Comparison of ENCODE assay signal across 8 mouse cellular contexts in the genomic region with DNA sequence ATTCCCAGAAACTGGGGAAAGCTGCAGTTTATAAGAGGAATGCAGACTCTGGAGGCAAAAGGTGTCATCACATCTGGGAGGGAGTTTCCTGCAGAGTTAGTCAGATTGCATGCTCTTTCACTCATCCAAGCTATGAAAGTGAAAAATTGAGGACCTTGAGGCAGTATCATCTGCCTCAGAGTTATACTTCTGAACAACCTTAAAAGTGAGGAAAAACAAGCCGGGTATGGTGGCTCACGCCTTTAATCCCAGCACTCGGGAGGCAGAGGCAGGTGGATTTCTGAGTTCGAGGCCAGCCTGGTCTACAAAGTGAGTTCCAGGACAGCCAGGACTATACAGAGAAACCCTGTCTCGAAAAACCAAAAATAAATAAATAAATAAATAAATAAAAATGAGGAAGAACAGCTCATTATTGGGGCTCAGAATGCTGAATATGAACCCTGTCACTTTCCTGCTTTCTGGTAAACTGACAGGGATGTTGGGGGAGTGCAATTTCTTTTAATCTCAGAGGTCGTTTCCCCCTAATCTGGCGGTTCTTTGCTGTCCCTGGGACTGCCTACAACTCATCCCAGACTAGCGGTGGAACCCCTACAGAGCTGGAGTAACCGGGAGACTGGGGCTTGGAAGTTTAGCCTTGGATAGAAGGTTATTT. TPM values are rescaled to one million over a fixed set of nuclear protein-coding genes. Genes with fewer than 3 reads are reported as not detected.
DNase-seq lines count a peak whose midpoint lies in the region; ATAC-seq lines count a peak whose summit lies in the region.

No protein-coding gene starts in this region.

- H3K4me3 ChIP-seq in kidney, embryonic 15.5 days (replicated peaks), result peak overlapping the region; percentile 79
- peak overlapping the region; percentile 75 for H3K4me3 ChIP-seq in hindbrain, embryonic 11.5 days (ENCODE audit: low read depth, low read length)
- peak overlapping the region; percentile 94 for H3K4me3 ChIP-seq in midbrain, embryonic 11.5 days (ENCODE audit: low read depth, low read length)

- peaks cover 14% of the 10 kb centered on the region; the same call in 1 of the 2 replicates for H3K4me1 ChIP-seq in kidney, embryonic 15.5 days
- no peaks in the 10 kb centered on the region for H3K4me1 ChIP-seq in hindbrain, embryonic 11.5 days (replicated peaks; ENCODE audit: control insufficient read depth, insufficient read depth, low read length)
- peaks cover 8% of the 10 kb centered on the region for H3K4me1 ChIP-seq in midbrain, embryonic 11.5 days (ENCODE audit: control insufficient read depth, insufficient read depth, low read length)

- H3K9me3 ChIP-seq in kidney, embryonic 15.5 days (replicated peaks), result no peaks in the 10 kb centered on the region
- H3K9me3 ChIP-seq in hindbrain, embryonic 11.5 days (ENCODE audit: control insufficient read depth, low read length), result no peaks in the 10 kb centered on the region
- no peaks in the 10 kb centered on the region for H3K9me3 ChIP-seq in midbrain, embryonic 11.5 days (ENCODE audit: control insufficient read depth, low read length)

- H3K27ac ChIP-seq in kidney, embryonic 15.5 days, result peak overlapping the region; percentile 96
- peak overlapping the region; percentile 62; the same call in 1 of the 2 replicates for H3K27ac ChIP-seq in hindbrain, embryonic 11.5 days (ENCODE audit: low read depth, low read length)
- no peak overlapping the region; the same call in 1 of the 2 replicates for H3K27ac ChIP-seq in midbrain, embryonic 11.5 days (ENCODE audit: low read depth, low read length)

- no peak for ATAC-seq in kidney, embryonic 15.5 days (replicated peaks; ENCODE audit: low FRiP score)
- peak; percentile 7; the same call in 1 of the 2 replicates for ATAC-seq in hindbrain, embryonic 11.5 days (ENCODE audit: low FRiP score)
- peak; percentile 22; the same call in 1 of the 2 replicates for ATAC-seq in midbrain, embryonic 11.5 days (ENCODE audit: low FRiP score)

- H3K4me2 ChIP-seq in kidney, embryonic 15.5 days, result peak overlapping the region; percentile 80
- peak overlapping the region; percentile 88 for H3K4me2 ChIP-seq in hindbrain, embryonic 11.5 days (replicated peaks; ENCODE audit: low read depth, low read length)
- H3K4me2 ChIP-seq in midbrain, embryonic 11.5 days, result peak overlapping the region; percentile 86

- 45% methylated on average over 9 of the region's 9 CpGs for WGBS in kidney, embryonic 15.5 days
- 44% methylated on average over 9 of the region's 9 CpGs for WGBS in hindbrain, embryonic 11.5 days
- WGBS in midbrain, embryonic 11.5 days, result 37% methylated on average over 8 of the region's 9 CpGs

- H3K9ac ChIP-seq in kidney, embryonic 15.5 days, result peak overlapping the region; percentile 76
- peak overlapping the region; percentile 90 for H3K9ac ChIP-seq in hindbrain, embryonic 11.5 days (ENCODE audit: low read depth, low read length)
- H3K9ac ChIP-seq in midbrain, embryonic 11.5 days (ENCODE audit: low read length), result peak overlapping the region; percentile 90

- no peaks in the 10 kb centered on the region for H3K27me3 ChIP-seq in kidney, embryonic 15.5 days
- H3K27me3 ChIP-seq in hindbrain, embryonic 11.5 days (ENCODE audit: control insufficient read depth, insufficient read depth, low read length), result no peaks in the 10 kb centered on the region
- H3K27me3 ChIP-seq in midbrain, embryonic 11.5 days (ENCODE audit: control insufficient read depth, insufficient read depth, low read length), result no peaks in the 10 kb centered on the region; the same call in 1 of the 2 replicates

- intact Hi-C loops in gastrocnemius, postnatal 14 days (cut with DNase I; ENCODE audit: low total_unique reads), result no loop called here

- H3K36me3 ChIP-seq in kidney, embryonic 15.5 days, result peaks cover 29% of the 10 kb centered on the region
- no peaks in the 10 kb centered on the region for H3K36me3 ChIP-seq in hindbrain, embryonic 11.5 days (ENCODE audit: control insufficient read depth, insufficient read depth, low read length)
- H3K36me3 ChIP-seq in midbrain, embryonic 11.5 days (ENCODE audit: control insufficient read depth, insufficient read depth, low read length), result peaks cover 6% of the 10 kb centered on the region; the same call in 1 of the 2 replicates

- DNase-seq in kidney, postnatal 14 days, result no peak
- peak; percentile 21 for DNase-seq in NIH3T3 (ENCODE audit: low read depth)
- DNase-seq in hindbrain, embryonic 11.5 days (ENCODE audit: low spot score), result no peak
- DNase-seq in midbrain, embryonic 11.5 days (ENCODE audit: low spot score, missing footprints), result peak; percentile 83
- DNase-seq in right cerebral cortex, postnatal 14 days, result no peak
- DNase-seq in kidney, postnatal 36 days, result no peak
- no peak for DNase-seq in gastrocnemius, postnatal 14 days

RNA-seq across cellular contexts. Expression of a gene that starts 0.4 kb away (rescaled TPM):
- polyA plus RNA-seq in kidney, embryonic 15.5 days (2015; fragmentation: Nextera tagmentation; extraction: Ambion mirVana), result 84.4 and 94.9 TPM in 2 replicates
- polyA plus RNA-seq in hindbrain, embryonic 11.5 days (2014; fragmentation: Nextera tagmentation; extraction: Ambion mirVana), result 105 TPM in 2 replicates
- polyA plus RNA-seq in midbrain, embryonic 11.5 days (2014; fragmentation: Nextera tagmentation; extraction: Ambion mirVana), result 104 and 116 TPM in 2 replicates
- total RNA-seq in gastrocnemius, postnatal 14 days (2021), result 10 to 100 TPM; 10.3 to 11.0 TPM

RNA-seq across cellular contexts. Expression of a gene that starts 16.2 kb away (rescaled TPM):
- not detected in 2 replicates for polyA plus RNA-seq in kidney, embryonic 15.5 days (2015; fragmentation: Nextera tagmentation; extraction: Ambion mirVana)
- 0.14 TPM in 1 of 2 replicates, not detected in the other for polyA plus RNA-seq in hindbrain, embryonic 11.5 days (2014; fragmentation: Nextera tagmentation; extraction: Ambion mirVana)
- polyA plus RNA-seq in midbrain, embryonic 11.5 days (2014; fragmentation: Nextera tagmentation; extraction: Ambion mirVana), result 0.07 TPM in 1 of 2 replicates, not detected in the other
- under 1 TPM; 0.33 to 0.47 TPM for total RNA-seq in gastrocnemius, postnatal 14 days (2021)

RNA-seq across cellular contexts. Expression of a gene that starts 39.3 kb away (rescaled TPM):
- 123 and 126 TPM in 2 replicates for polyA plus RNA-seq in kidney, embryonic 15.5 days (2015; fragmentation: Nextera tagmentation; extraction: Ambion mirVana)
- 112 and 113 TPM in 2 replicates for polyA plus RNA-seq in hindbrain, embryonic 11.5 days (2014; fragmentation: Nextera tagmentation; extraction: Ambion mirVana)
- polyA plus RNA-seq in midbrain, embryonic 11.5 days (2014; fragmentation: Nextera tagmentation; extraction: Ambion mirVana), result 129 and 143 TPM in 2 replicates
- 10 to 100 TPM; 10.2 to 13.9 TPM for total RNA-seq in gastrocnemius, postnatal 14 days (2021)

RNA-seq across cellular contexts. Expression of a gene that starts 39.3 kb away (rescaled TPM):
- polyA plus RNA-seq in kidney, embryonic 15.5 days (2015; fragmentation: Nextera tagmentation; extraction: Ambion mirVana), result 14.9 and 15.3 TPM in 2 replicates
- 14.2 and 15.7 TPM in 2 replicates for polyA plus RNA-seq in hindbrain, embryonic 11.5 days (2014; fragmentation: Nextera tagmentation; extraction: Ambion mirVana)
- polyA plus RNA-seq in midbrain, embryonic 11.5 days (2014; fragmentation: Nextera tagmentation; extraction: Ambion mirVana), result 13.5 and 17.8 TPM in 2 replicates
- 1 to 10 TPM; 2.6 to 2.8 TPM for total RNA-seq in gastrocnemius, postnatal 14 days (2021)

RNA-seq across cellular contexts. Expression of a gene that starts 59.6 kb away (rescaled TPM):
- not detected in 2 replicates for polyA plus RNA-seq in kidney, embryonic 15.5 days (2015; fragmentation: Nextera tagmentation; extraction: Ambion mirVana)
- not detected in 2 replicates for polyA plus RNA-seq in hindbrain, embryonic 11.5 days (2014; fragmentation: Nextera tagmentation; extraction: Ambion mirVana)
- 0.11 TPM in 1 of 2 replicates, not detected in the other for polyA plus RNA-seq in midbrain, embryonic 11.5 days (2014; fragmentation: Nextera tagmentation; extraction: Ambion mirVana)
- total RNA-seq in gastrocnemius, postnatal 14 days (2021), result not detected

Comparison
In these comparisons a context has a peak if more than half of its experiments do, and no peak if none do; other contexts are left out.
1. DNase-seq: peak in NIH3T3 (single experiment) and midbrain, embryonic 11.5 days (single experiment); none in kidney, postnatal 14 days (single experiment), hindbrain, embryonic 11.5 days (single experiment), right cerebral cortex, postnatal 14 days (single experiment), kidney, postnatal 36 days (0 of 2) and gastrocnemius, postnatal 14 days (single experiment).
2. Peak in every context shown above with its lines, with median percentiles within 50 percentile points of each other: H3K4me2 ChIP-seq, H3K4me3 ChIP-seq and H3K9ac ChIP-seq.